Mouse (Mus musculus): ENCODE data around the gene C87436. TPM values are rescaled to one million over a fixed set of nuclear protein-coding genes. Genes with fewer than 3 reads are reported as not detected.

C87436 gene
- polyA plus RNA-seq, 1 experiment: 5.3 TPM

- H3K36me3 ChIP-seq (replicated peaks; ENCODE audit: low read length): peaks cover 13% of the 10 kb centered on the region
These were observed 37.4 kb downstream of the C87436 start for GRCm38 (mm10) chr6:86475462-86476167.

GRCm38 (mm10) chr6:86476931-86477330 is 38.8 kb downstream of the C87436 start:
- peaks cover 95% of the 10 kb centered on the region for H3K4me1 ChIP-seq

More at GRCm38 (mm10) chr6:86475462-86476167, 37.4 kb downstream of the C87436 start:
- H3K4me1 ChIP-seq: peaks cover 92% of the 10 kb centered on the region
- peak overlapping the region; percentile 48 for H3K4me3 ChIP-seq (replicated peaks)
- H3K27me3 ChIP-seq (replicated peaks): no peaks in the 10 kb centered on the region
- TF ChIP-seq FLI1 (IDR thresholded peaks at IDR 0.05; ENCODE audit: low read length) (no peak), GATA1 (IDR thresholded peaks at IDR 0.05; ENCODE audit: borderline replicate concordance, low read length) (no peak)
- no peaks in the 10 kb centered on the region; the same call in 1 of the 2 replicates for H3K9me3 ChIP-seq

GRCm38 (mm10) chr6:86479311-86479710 is 41.1 kb downstream of the C87436 start:
- Histone ChIP-seq H3K36me3 (replicated peaks; ENCODE audit: low read length) (peaks cover 10% of the 10 kb centered on the region), H3K4me3 (replicated peaks) (peak overlapping the region; percentile 46), H3K27me3 (replicated peaks) (no peaks in the 10 kb centered on the region), H3K4me1 (peaks cover 85% of the 10 kb centered on the region), H3K9me3 (no peaks in the 10 kb centered on the region; the same call in 1 of the 2 replicates)
- TF ChIP-seq GATA1 (IDR thresholded peaks at IDR 0.05; ENCODE audit: borderline replicate concordance, low read length) (no peak), FLI1 (IDR thresholded peaks at IDR 0.05; ENCODE audit: low read length) (no peak)

More at GRCm38 (mm10) chr6:86476931-86477330, 38.8 kb downstream of the C87436 start:
- no peaks in the 10 kb centered on the region; the same call in 1 of the 2 replicates for H3K9me3 ChIP-seq
- no peak for TF ChIP-seq GATA1 (IDR thresholded peaks at IDR 0.05; ENCODE audit: borderline replicate concordance, low read length)
- TF ChIP-seq FLI1 (IDR thresholded peaks at IDR 0.05; ENCODE audit: low read length): no peak
- peaks cover 11% of the 10 kb centered on the region for H3K36me3 ChIP-seq (replicated peaks; ENCODE audit: low read length)
- no peak overlapping the region for H3K4me3 ChIP-seq (replicated peaks)
- H3K27me3 ChIP-seq (replicated peaks): no peaks in the 10 kb centered on the region

GRCm38 (mm10) chr6:86479816-86480188 is 41.6 kb downstream of the C87436 start:
- H3K4me1 ChIP-seq: peaks cover 82% of the 10 kb centered on the region
- peak overlapping the region; percentile 89 for H3K4me3 ChIP-seq (replicated peaks)
- TF ChIP-seq GATA1 (IDR thresholded peaks at IDR 0.05; ENCODE audit: borderline replicate concordance, low read length): no peak
- TF ChIP-seq FLI1 (IDR thresholded peaks at IDR 0.05; ENCODE audit: low read length): no peak
- no peaks in the 10 kb centered on the region for H3K9me3 ChIP-seq
- no peaks in the 10 kb centered on the region for H3K27me3 ChIP-seq (replicated peaks)
- peaks cover 5% of the 10 kb centered on the region for H3K36me3 ChIP-seq (replicated peaks; ENCODE audit: low read length)

- peaks cover 77% of the 10 kb centered on the region for H3K4me1 ChIP-seq
- TF ChIP-seq GATA1 (IDR thresholded peaks at IDR 0.05; ENCODE audit: borderline replicate concordance, low read length): no peak
- no peak for TF ChIP-seq FLI1 (IDR thresholded peaks at IDR 0.05; ENCODE audit: low read length)
- peaks cover 3% of the 10 kb centered on the region for H3K36me3 ChIP-seq (replicated peaks; ENCODE audit: low read length)
- no peaks in the 10 kb centered on the region for H3K9me3 ChIP-seq
- H3K4me3 ChIP-seq (replicated peaks): peak overlapping the region; percentile 89
- H3K27me3 ChIP-seq (replicated peaks): no peaks in the 10 kb centered on the region
These were observed 42.1 kb downstream of the C87436 start for GRCm38 (mm10) chr6:86480189-86480831.

GRCm38 (mm10) chr6:86481871-86482270 is 43.7 kb downstream of the C87436 start:
- Histone ChIP-seq H3K9me3 (no peaks in the 10 kb centered on the region), H3K4me3 (replicated peaks) (no peak overlapping the region), H3K4me1 (peaks cover 72% of the 10 kb centered on the region), H3K27me3 (replicated peaks) (no peaks in the 10 kb centered on the region), H3K36me3 (replicated peaks; ENCODE audit: low read length) (no peaks in the 10 kb centered on the region)
- TF ChIP-seq FLI1 (IDR thresholded peaks at IDR 0.05; ENCODE audit: low read length): no peak
- TF ChIP-seq GATA1 (IDR thresholded peaks at IDR 0.05; ENCODE audit: borderline replicate concordance, low read length): no peak

- no peak overlapping the region for H3K4me3 ChIP-seq (replicated peaks)
- H3K36me3 ChIP-seq (replicated peaks; ENCODE audit: low read length): no peaks in the 10 kb centered on the region
- H3K27me3 ChIP-seq (replicated peaks): no peaks in the 10 kb centered on the region
- H3K9me3 ChIP-seq: no peaks in the 10 kb centered on the region
- H3K4me1 ChIP-seq: peaks cover 46% of the 10 kb centered on the region
- TF ChIP-seq GATA1 (IDR thresholded peaks at IDR 0.05; ENCODE audit: borderline replicate concordance, low read length) (no peak), FLI1 (IDR thresholded peaks at IDR 0.05; ENCODE audit: low read length) (no peak)
These were observed 47.9 kb downstream of the C87436 start for GRCm38 (mm10) chr6:86485943-86486640.

GRCm38 (mm10) chr6:86487358-86488148 is 49.4 kb downstream of the C87436 start:
- no peak for TF ChIP-seq FLI1 (IDR thresholded peaks at IDR 0.05; ENCODE audit: low read length)
- H3K36me3 ChIP-seq (replicated peaks; ENCODE audit: low read length): no peaks in the 10 kb centered on the region
- peak overlapping the region; percentile 89 for H3K4me3 ChIP-seq (replicated peaks)
- peaks cover 38% of the 10 kb centered on the region for H3K4me1 ChIP-seq
- H3K27me3 ChIP-seq (replicated peaks): no peaks in the 10 kb centered on the region
- no peaks in the 10 kb centered on the region for H3K9me3 ChIP-seq

- peak overlapping the region; percentile 89 for H3K4me3 ChIP-seq (replicated peaks)
- H3K4me1 ChIP-seq: peaks cover 39% of the 10 kb centered on the region
- H3K36me3 ChIP-seq (replicated peaks; ENCODE audit: low read length): no peaks in the 10 kb centered on the region
- no peaks in the 10 kb centered on the region for H3K9me3 ChIP-seq
- H3K27me3 ChIP-seq (replicated peaks): no peaks in the 10 kb centered on the region
- TF ChIP-seq FLI1 (IDR thresholded peaks at IDR 0.05; ENCODE audit: low read length) (no peak), GATA1 (IDR thresholded peaks at IDR 0.05; ENCODE audit: borderline replicate concordance, low read length) (no peak)
These were observed 49.9 kb downstream of the C87436 start for GRCm38 (mm10) chr6:86488149-86488485.

Data from megakaryocyte, embryonic 14.5 days (primary cell).